Mouse (Mus musculus) bone marrow, adult 2 months (tissue): ENCODE measurements around the gene Atp6v1e2. TPM values are rescaled to one million over a fixed set of nuclear protein-coding genes. Genes with fewer than 3 reads are reported as not detected.

Source experiments
- H3K27ac ChIP-seq: fragments of 200-500 bp; 2 replicates; pipeline ENCODE4 v1.5.1; 2012; ENCODE audit warnings: low read depth, mild to moderate bottlenecking, control low read depth, inconsistent platforms, low read length; ENCODE audit not compliant: control insufficient read depth, poor library complexity, insufficient read depth
- H3K4me1 ChIP-seq: fragments of 200-500 bp; 2 replicates; pipeline ENCODE4 v1.6.1; 2011; ENCODE audit warnings: low read length; ENCODE audit not compliant: control insufficient read depth, insufficient read depth
- H3K4me3 ChIP-seq: fragments of 200-500 bp; replicated peaks from 2 replicates; pipeline ENCODE3; 2011; ENCODE audit warnings: mild to moderate bottlenecking, low read depth, low read length, control low read depth; ENCODE audit not compliant: control insufficient read depth
- CTCF ChIP-seq: fragments of 200-500 bp; IDR thresholded peaks from 2 replicates; pipeline ENCODE4 v1.5.1; 2011; ENCODE audit warnings: low read length, control low read depth; ENCODE audit not compliant: control insufficient read depth, insufficient read depth
- POLR2A ChIP-seq: fragments of 200-500 bp; IDR thresholded peaks from 2 replicates; pipeline ENCODE4 v1.6.1; 2011; ENCODE audit warnings: low read depth, mild to moderate bottlenecking, control low read depth, low read length, borderline replicate concordance; ENCODE audit not compliant: control insufficient read depth
- WGBS: fragments of 180-500 bp; shearing (Covaris S2); methylation state at CpG from one replicate; pipeline ENCODE4 v1.1.7; 2018; 5-methylcytosine and 5-hydroxymethylcytosine counted together
- polyA plus RNA-seq: library from polyadenylated mRNA; stranded (reverse); fragments of >200 nt; gene quantifications from 2 replicates; pipeline ENCODE4 v1.2.4, GENCODE M21; 2011; ENCODE audit warnings: low replicate concordance; ENCODE audit not compliant: missing spikeins, insufficient read depth, insufficient read length

Gene Atp6v1e2
- polyA plus RNA-seq, result not detected in 2 replicates

GRCm38 (mm10) chr17:86947840-86948796 lies at the start of gene Atp6v1e2:
TSS of gene Atp6v1e2 (minus strand) at chr17:86947897.
- H3K27ac ChIP-seq, result no peak within 1 kb of the TSS
- WGBS, result 87% methylated on average over 28 of the region's 28 CpGs
- TF ChIP-seq POLR2A, result no peak
- no peak for TF ChIP-seq CTCF
- no peak within 1 kb of the TSS for H3K4me3 ChIP-seq
- H3K4me1 ChIP-seq, result no peaks in the 10 kb centered on the region; the same call in none of the 2 replicates

GRCm38 (mm10) chr17:86997323-86997722 lies 49.6 kb upstream of the Atp6v1e2 start:
- Histone ChIP-seq H3K4me1 (no peaks in the 10 kb centered on the region), H3K27ac (no peak overlapping the region), H3K4me3 (no peak overlapping the region)
- 84% methylated on average over 6 of the region's 6 CpGs for WGBS
- no peak for TF ChIP-seq CTCF

DNA sequence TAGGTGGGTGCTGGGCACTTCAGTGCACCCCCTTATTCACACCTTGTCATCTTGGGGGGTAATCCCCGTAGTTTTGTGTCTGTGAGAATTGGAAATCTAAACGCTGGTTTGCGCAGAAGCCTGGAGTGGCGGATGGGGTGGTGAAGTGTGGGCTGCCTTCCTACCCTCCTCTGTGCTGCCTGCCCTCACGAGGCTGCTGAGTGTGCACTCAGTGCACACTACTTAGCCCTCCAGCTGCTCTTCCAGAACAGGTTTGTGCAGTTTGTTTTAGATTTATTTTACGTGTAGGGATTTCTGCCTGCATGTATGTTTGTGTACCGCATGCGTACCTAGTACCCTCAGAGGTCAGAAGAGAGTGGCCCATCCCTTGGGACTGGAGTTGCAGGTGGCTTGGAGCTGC lies 43.6 kb upstream of the Atp6v1e2 start:
- TF ChIP-seq CTCF, result no peak
- no peak for TF ChIP-seq POLR2A
- no peaks in the 10 kb centered on the region for H3K4me1 ChIP-seq
- H3K27ac ChIP-seq, result no peak overlapping the region
- H3K4me3 ChIP-seq, result no peak overlapping the region
- WGBS, result 83% methylated on average over 8 of the region's 8 CpGs

DNA sequence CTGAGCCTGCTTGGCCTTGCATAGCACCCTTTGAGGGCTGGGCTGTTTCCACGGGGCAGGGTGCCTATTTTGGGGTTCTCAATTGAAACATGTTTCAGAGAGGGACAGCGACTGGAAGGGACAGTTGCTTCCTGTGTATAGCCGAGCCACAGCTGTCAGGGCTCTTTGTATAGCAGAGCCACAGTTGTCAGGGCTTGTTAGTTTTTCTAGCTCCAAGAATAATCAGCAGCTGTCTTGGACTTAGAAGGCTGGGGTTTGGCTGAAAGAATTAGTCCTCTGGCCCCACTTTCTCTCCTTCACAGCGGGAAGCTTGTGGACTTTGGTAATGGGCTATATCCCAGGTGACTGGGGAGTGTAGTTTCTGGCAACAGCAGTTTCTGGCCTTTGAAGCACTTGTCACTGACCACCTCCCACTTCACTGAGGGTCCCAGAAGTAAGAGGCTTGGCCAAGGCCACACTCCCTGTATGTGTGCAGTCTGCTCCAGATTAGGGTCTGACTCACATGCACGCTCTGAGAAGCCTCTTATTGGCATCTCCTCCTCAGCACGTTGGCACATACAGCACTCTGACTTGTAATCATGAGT lies 41.0 kb upstream of the Atp6v1e2 start:
- Histone ChIP-seq H3K4me3 (no peak overlapping the region), H3K27ac (no peak overlapping the region), H3K4me1 (no peaks in the 10 kb centered on the region)
- 56% methylated on average over 6 of the region's 6 CpGs for WGBS
- TF ChIP-seq CTCF (no peak), POLR2A (no peak)

DNA sequence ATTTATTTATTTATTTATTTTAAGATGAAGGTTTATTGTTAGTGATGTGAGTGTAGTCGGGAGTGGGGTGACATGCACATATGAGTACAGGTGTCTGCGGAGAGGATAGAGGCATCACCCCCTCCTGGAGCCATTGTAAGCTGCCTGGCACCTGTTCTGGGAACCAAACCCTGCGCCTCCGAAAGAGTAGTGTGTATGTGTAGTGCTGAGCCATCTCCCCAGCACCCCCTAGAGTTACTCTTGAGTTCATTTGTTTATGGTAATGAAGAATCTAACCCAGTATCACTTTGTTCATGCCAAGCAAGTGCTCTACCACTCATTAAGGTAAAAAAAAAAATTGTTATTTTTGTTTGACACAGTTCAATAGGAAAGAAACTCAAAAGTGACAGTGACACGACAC lies 40.5 kb upstream of the Atp6v1e2 start:
- TF ChIP-seq CTCF (no peak), POLR2A (no peak)
- Histone ChIP-seq H3K4me1 (no peaks in the 10 kb centered on the region), H3K4me3 (no peak overlapping the region), H3K27ac (no peak overlapping the region)
- WGBS, result 65% methylated on average over 5 of the region's 5 CpGs

DNA sequence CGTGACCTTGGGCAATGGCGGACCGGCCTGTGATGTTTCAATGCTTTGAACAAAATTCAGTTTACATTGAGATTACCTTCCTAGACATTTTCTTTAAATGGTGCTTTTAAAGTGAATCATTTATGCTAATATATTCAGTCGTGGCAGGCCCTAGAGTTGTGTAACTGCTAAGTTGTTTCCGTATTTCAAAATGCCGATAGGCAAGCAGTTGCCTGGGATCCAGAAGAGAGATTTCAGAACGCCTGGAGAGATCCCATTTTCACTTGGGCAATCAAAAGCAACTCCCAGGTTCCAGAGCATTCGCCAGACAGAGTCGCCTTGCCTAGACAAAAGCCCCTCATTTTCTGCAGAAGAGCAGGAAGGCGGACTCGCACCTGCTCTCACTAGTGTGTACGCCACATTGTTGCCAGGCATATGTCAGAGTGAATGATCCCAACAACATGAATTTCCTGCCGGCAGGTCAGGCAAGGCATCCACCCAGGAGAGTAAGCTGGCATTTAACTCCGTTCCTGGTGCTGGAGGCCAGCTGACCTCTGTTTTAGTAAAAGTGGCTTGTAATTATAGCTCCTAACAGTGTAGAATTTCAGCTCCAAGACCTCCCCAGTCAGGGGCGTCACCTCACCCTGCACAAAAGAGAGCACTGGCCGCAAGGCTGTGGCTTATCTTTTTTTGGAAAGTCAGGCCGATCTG lies 38.9 kb upstream of the Atp6v1e2 start:
- no peak for TF ChIP-seq POLR2A
- no peak for TF ChIP-seq CTCF
- no peak overlapping the region for H3K4me3 ChIP-seq
- 68% methylated on average over 17 of the region's 17 CpGs for WGBS
- no peak overlapping the region for H3K27ac ChIP-seq
- peaks cover 3% of the 10 kb centered on the region; the same call in 1 of the 2 replicates for H3K4me1 ChIP-seq

DNA sequence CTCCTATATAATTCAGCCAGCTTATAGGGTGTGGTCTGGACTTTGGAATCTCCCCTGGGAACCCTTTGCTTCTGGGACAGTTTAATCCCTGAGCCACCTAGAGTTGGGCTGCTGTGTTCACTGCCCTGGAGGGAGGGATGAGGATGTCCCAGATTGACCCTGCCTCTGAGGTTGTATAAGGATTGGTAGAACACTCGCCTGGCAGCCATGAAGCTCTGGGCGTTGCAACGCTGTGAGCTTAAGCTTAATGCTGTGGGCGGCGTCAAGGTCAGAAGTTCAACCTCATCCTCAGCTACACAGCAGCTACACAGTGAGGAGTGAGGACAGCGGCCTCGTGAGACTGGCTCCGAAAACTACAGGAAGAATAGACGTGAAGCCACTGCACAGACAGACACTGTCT lies 34.8 kb upstream of the Atp6v1e2 start:
- Histone ChIP-seq H3K4me1 (peaks cover 4% of the 10 kb centered on the region; the same call in 1 of the 2 replicates), H3K4me3 (no peak overlapping the region), H3K27ac (no peak overlapping the region)
- TF ChIP-seq POLR2A, result no peak
- no peak for TF ChIP-seq CTCF
- WGBS, result 87% methylated on average over 9 of the region's 9 CpGs

DNA sequence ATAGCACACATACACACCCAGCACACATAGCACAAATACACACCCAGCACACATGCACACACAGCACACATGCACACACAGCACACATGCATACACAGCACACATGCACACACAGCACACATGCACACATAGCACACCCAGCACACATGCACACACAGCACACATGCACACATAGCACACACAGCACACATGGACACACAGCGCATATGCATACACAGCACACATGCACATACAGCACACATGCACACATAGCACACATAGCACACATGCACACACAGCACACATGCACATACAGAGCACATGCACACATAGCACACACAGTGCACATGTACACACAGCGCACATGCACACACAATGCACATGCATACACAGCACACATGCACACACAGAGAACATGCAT lies 34.0 kb upstream of the Atp6v1e2 start:
- TF ChIP-seq CTCF (no peak), POLR2A (no peak)
- Histone ChIP-seq H3K4me3 (no peak overlapping the region), H3K27ac (no peak overlapping the region), H3K4me1 (peaks cover 4% of the 10 kb centered on the region; the same call in 1 of the 2 replicates)
- 92% methylated on average over 2 of the region's 2 CpGs for WGBS
